Mouse (Mus musculus) left cerebral cortex, postnatal 25 days (tissue): Measurements from ENCODE around the gene I830077J02Rik. TPM values are rescaled to one million over a fixed set of nuclear protein-coding genes. Genes with fewer than 3 reads are reported as not detected.
A peak's percentile ranks its signal among the peaks of the same experiment; 100 is the strongest.

Experiments used
- DNase-seq, 2 experiments: peaks; one replicate each; pipeline ENCODE4 v3.0.0; 2022; ENCODE audit warnings: low spot score in 2 of 2, mixed read lengths in 1 of 2
- intact Hi-C: fragments of 180-260 bp; cut with DNase I; formaldehyde crosslinking; loops from one replicate; pipeline ENCODE4 v1.15.1; 2025
- total RNA-seq, 2 experiments: library from RNA; stranded (reverse); gene quantifications; 2 replicates each; pipeline ENCODE4 v1.2.3; 2021

Gene I830077J02Rik
- total RNA-seq, 2 experiments from 2014 or later = 0.44 to 0.78 TPM

GRCm38 (mm10) chr3:105898861-105899260 lies 33.6 kb downstream of the I830077J02Rik start:
- intact Hi-C loops = loop anchor here (2.0 to 5.0 kb wide), 4 partner anchors 97 to 212 kb away; partner anchors contain the start of genes Ddx20 and Rap1a
- no peak for DNase-seq

GRCm38 (mm10) chr3:105898325-105898724 lies 34.1 kb downstream of the I830077J02Rik start:
- intact Hi-C loops = loop anchor here (2.0 to 5.0 kb wide), 4 partner anchors 96 to 211 kb away; partner anchors contain the start of genes Ddx20 and Rap1a
- DNase-seq = peak in 1 of 2 experiments; percentile 43

GRCm38 (mm10) chr3:105896811-105897210 lies 35.7 kb downstream of the I830077J02Rik start:
- no peak for DNase-seq
- intact Hi-C loops = loop anchor here (5.0 kb wide), 3 partner anchors 95 to 210 kb away; partner anchors contain the start of genes Ddx20 and Rap1a

GRCm38 (mm10) chr3:105894601-105895592 lies 37.6 kb downstream of the I830077J02Rik start:
- intact Hi-C loops = loop anchor here (5.0 kb wide), 3 partner anchors 93 to 208 kb away; partner anchors contain the start of genes Ddx20 and Rap1a
- peak; percentile 32 to 60 for DNase-seq

GRCm38 (mm10) chr3:105893941-105894391 lies 38.5 kb downstream of the I830077J02Rik start:
- no peak for DNase-seq
- intact Hi-C loops = no loop called here

- no peak for DNase-seq
- intact Hi-C loops = no loop called here
These were observed 39.6 kb downstream of the I830077J02Rik start for GRCm38 (mm10) chr3:105892572-105893495.

- intact Hi-C loops = no loop called here
- peak in 1 of 2 experiments; percentile 58 for DNase-seq
These were observed 40.5 kb downstream of the I830077J02Rik start for GRCm38 (mm10) chr3:105891760-105892571.

GRCm38 (mm10) chr3:105891141-105891540 lies 41.3 kb downstream of the I830077J02Rik start:
- intact Hi-C loops = no loop called here

GRCm38 (mm10) chr3:105890220-105890619 lies 42.2 kb downstream of the I830077J02Rik start:
- intact Hi-C loops = no loop called here

More at GRCm38 (mm10) chr3:105891141-105891540, 41.3 kb downstream of the I830077J02Rik start:
- no peak for DNase-seq

GRCm38 (mm10) chr3:105888961-105889360 lies 43.5 kb downstream of the I830077J02Rik start:
- intact Hi-C loops = no loop called here
- no peak for DNase-seq

More at GRCm38 (mm10) chr3:105890220-105890619, 42.2 kb downstream of the I830077J02Rik start:
- no peak for DNase-seq

GRCm38 (mm10) chr3:105883111-105883510 lies 49.4 kb downstream of the I830077J02Rik start:
- intact Hi-C loops = no loop called here
- no peak for DNase-seq

- intact Hi-C loops = no loop called here
- no peak for DNase-seq
These were observed 50.4 kb downstream of the I830077J02Rik start for GRCm38 (mm10) chr3:105882105-105882504.

GRCm38 (mm10) chr3:105880419-105880818 lies 52.0 kb downstream of the I830077J02Rik start:
- DNase-seq = no peak
- intact Hi-C loops = no loop called here

- intact Hi-C loops = loop anchor here (5.0 kb wide), 1 partner anchor 116 kb away; no protein-coding TSS in a partner anchor
- DNase-seq = no peak
These were observed 53.7 kb downstream of the I830077J02Rik start for GRCm38 (mm10) chr3:105878751-105879150.

GRCm38 (mm10) chr3:105877919-105878318 lies 54.5 kb downstream of the I830077J02Rik start:
- intact Hi-C loops = loop anchor here (5.0 kb wide), 1 partner anchor 116 kb away; no protein-coding TSS in a partner anchor
- DNase-seq = no peak

- intact Hi-C loops = loop anchor here (5.0 kb wide), 1 partner anchor 115 kb away; no protein-coding TSS in a partner anchor
- DNase-seq = peak in 1 of 2 experiments; percentile 58
These were observed 55.1 kb downstream of the I830077J02Rik start for GRCm38 (mm10) chr3:105877252-105877803.

- intact Hi-C loops = loop anchor here (5.0 kb wide), 1 partner anchor 114 kb away; no protein-coding TSS in a partner anchor
- no peak for DNase-seq
These were observed 56.4 kb downstream of the I830077J02Rik start for GRCm38 (mm10) chr3:105876022-105876421.
